Mouse (Mus musculus) thymus, postnatal 0 days (tissue): Measurements from ENCODE around the gene Krt17. TPM values are rescaled to one million over a fixed set of nuclear protein-coding genes. Genes with fewer than 3 reads are reported as not detected.
"Not testable (repeated sequence)": the region's sequence is repeated elsewhere in the genome, so short reads cannot be mapped to it uniquely, and the experiment has no call there.

Experiments
- DNase-seq: peaks from one replicate; pipeline ENCODE4 v3.0.0-alpha.2; 2015; ENCODE audit warnings: low spot score
- polyA plus RNA-seq: library from polyadenylated mRNA; unstranded; fragments of >200 nt; fragmentation: Nextera tagmentation; extraction: Ambion mirVana; gene quantifications from 2 replicates; pipeline ENCODE4 v1.2.1, GENCODE M21; 2015

Gene Krt17
- 436 and 450 TPM in 2 replicates for polyA plus RNA-seq

- DNase-seq, result no peak
Observed at GRCm38 (mm10) chr11:100260514-100261234, at the start of gene Krt17. Gene Krt17, minus strand, starts transcription at chr11:100261029.

- DNase-seq, result not testable (repeated sequence)
Observed at GRCm38 (mm10) chr11:100308672-100309071, 47.8 kb upstream of the Krt17 start.

GRCm38 (mm10) chr11:100307900-100308299 lies 47.1 kb upstream of the Krt17 start:
- DNase-seq, result no peak

- DNase-seq, result no peak
Observed at GRCm38 (mm10) chr11:100301292-100301691, 40.5 kb upstream of the Krt17 start.

- peak; percentile 61 for DNase-seq
Observed at GRCm38 (mm10) chr11:100300293-100300692, 39.5 kb upstream of the Krt17 start.

GRCm38 (mm10) chr11:100298274-100299036 lies 37.6 kb upstream of the Krt17 start:
- DNase-seq, result peak; percentile 73

- peak; percentile 48 for DNase-seq
Observed at GRCm38 (mm10) chr11:100297801-100298200, 37.0 kb upstream of the Krt17 start.

- DNase-seq, result peak; percentile 88
Observed at GRCm38 (mm10) chr11:100295308-100295707, 34.5 kb upstream of the Krt17 start.

GRCm38 (mm10) chr11:100292884-100293283 lies 32.1 kb upstream of the Krt17 start:
- no peak for DNase-seq

GRCm38 (mm10) chr11:100290235-100290634 lies 29.4 kb upstream of the Krt17 start:
- DNase-seq, result no peak

GRCm38 (mm10) chr11:100288942-100289341 lies 28.1 kb upstream of the Krt17 start:
- DNase-seq, result no peak

GRCm38 (mm10) chr11:100287024-100287423 lies 26.2 kb upstream of the Krt17 start:
- DNase-seq, result no peak

- no peak for DNase-seq
Observed at GRCm38 (mm10) chr11:100284988-100285387, 24.2 kb upstream of the Krt17 start.

- peak; percentile 74 for DNase-seq
Observed at GRCm38 (mm10) chr11:100282549-100282948, 21.7 kb upstream of the Krt17 start.

- DNase-seq, result peak; percentile 82
Observed at GRCm38 (mm10) chr11:100281596-100282544, 21.0 kb upstream of the Krt17 start.

GRCm38 (mm10) chr11:100278759-100279158 lies 17.9 kb upstream of the Krt17 start:
- DNase-seq, result no peak

GRCm38 (mm10) chr11:100277726-100278480 lies 17.1 kb upstream of the Krt17 start:
- DNase-seq, result no peak

GRCm38 (mm10) chr11:100275466-100275865 lies 14.6 kb upstream of the Krt17 start:
- DNase-seq, result no peak

- DNase-seq, result no peak
Observed at GRCm38 (mm10) chr11:100274719-100275118, 13.9 kb upstream of the Krt17 start.

- no peak for DNase-seq
Observed at GRCm38 (mm10) chr11:100271878-100272277, 11.0 kb upstream of the Krt17 start.
